Mouse (Mus musculus): ENCODE results near the gene Lrrc1.

GRCm38 (mm10) chr9:77420200-77420585 is 124.5 kb downstream of the Lrrc1 start:
- TF ChIP-seq MAX (IDR thresholded peaks at IDR 0.05; ENCODE audit: low read length) (no peak), POLR2A (IDR thresholded peaks at IDR 0.05; ENCODE audit: control insufficient read depth in 1 of 2, insufficient read depth in 1 of 2, low read depth in 1 of 2, low read length in 2 of 2, poor library complexity in 1 of 2) (no peak; a peak in 2 of 4 replicates)

All from MEL (cell line).